Mouse (Mus musculus) hindbrain, embryonic 14.5 days (tissue): ENCODE measurements around the gene Prr12. TPM values are rescaled to one million over a fixed set of nuclear protein-coding genes. Genes with fewer than 3 reads are reported as not detected.
A peak's percentile ranks its signal among the peaks of the same experiment; 100 is the strongest.

Source experiments
- ATAC-seq: fragments of 200-750 bp; cut with Nextera tagmentation; 2 replicates; pipeline ENCODE4 v1.8.0; 2017; ENCODE audit warnings: moderate number of reproducible peaks, mild to moderate bottlenecking, moderate TSS enrichment, moderate library complexity; ENCODE audit not compliant: low FRiP score
- DNase-seq: peaks from one replicate; pipeline ENCODE4 v3.0.0-alpha.2; 2015; ENCODE audit warnings: low spot score
- H3K27ac ChIP-seq: fragments of 300-500 bp; sonication (generic); 2 replicates; pipeline ENCODE4 v1.5.1; 2014; ENCODE audit warnings: mild to moderate bottlenecking, moderate library complexity
- H3K27me3 ChIP-seq: fragments of 300-500 bp; sonication (generic); 2 replicates; pipeline ENCODE4 v1.6.1; 2014; ENCODE audit warnings: mild to moderate bottlenecking, low read length, mixed read lengths; ENCODE audit not compliant: control insufficient read depth, insufficient read depth
- H3K36me3 ChIP-seq: fragments of 300-500 bp; sonication (generic); replicated peaks from 2 replicates; pipeline ENCODE4 v1.6.1; 2014; ENCODE audit not compliant: control insufficient read depth, insufficient read depth
- H3K4me1 ChIP-seq: fragments of 300-500 bp; sonication (generic); replicated peaks from 2 replicates; pipeline ENCODE4 v1.6.1; 2014; ENCODE audit warnings: antibody characterized with exemption, low read length, mixed read lengths; ENCODE audit not compliant: control insufficient read depth, insufficient read depth
- H3K4me2 ChIP-seq: fragments of 300-500 bp; sonication (generic); replicated peaks from 2 replicates; pipeline ENCODE4 v1.6.1; 2014; ENCODE audit warnings: mild to moderate bottlenecking, moderate library complexity
- H3K4me3 ChIP-seq: fragments of 300-500 bp; sonication (generic); replicated peaks from 2 replicates; pipeline ENCODE4 v1.5.1; 2014; ENCODE audit warnings: mild to moderate bottlenecking, low read length
- H3K9ac ChIP-seq: fragments of 300-500 bp; sonication (generic); 2 replicates; pipeline ENCODE4 v1.6.1; 2014
- H3K9me3 ChIP-seq: fragments of 300-500 bp; sonication (generic); 2 replicates; pipeline ENCODE4 v1.6.1; 2016; ENCODE audit warnings: low read length; ENCODE audit not compliant: control insufficient read depth
- WGBS: fragments of 180-500 bp; shearing (Covaris S2); extraction: QIAGEN DNeasy Blood & Tissue Kit; methylation state at CpG from one replicate; pipeline ENCODE4 v1.1.7; 2014; 5-methylcytosine and 5-hydroxymethylcytosine counted together
- polyA plus RNA-seq: library from polyadenylated mRNA; unstranded; fragments of >200 nt; fragmentation: Nextera tagmentation; extraction: Ambion mirVana; gene quantifications from 2 replicates; pipeline ENCODE4 v1.2.1, GENCODE M21; 2014

Prr12 gene
- polyA plus RNA-seq, 1 experiment from 2014 or later: 16.5 TPM

DNA sequence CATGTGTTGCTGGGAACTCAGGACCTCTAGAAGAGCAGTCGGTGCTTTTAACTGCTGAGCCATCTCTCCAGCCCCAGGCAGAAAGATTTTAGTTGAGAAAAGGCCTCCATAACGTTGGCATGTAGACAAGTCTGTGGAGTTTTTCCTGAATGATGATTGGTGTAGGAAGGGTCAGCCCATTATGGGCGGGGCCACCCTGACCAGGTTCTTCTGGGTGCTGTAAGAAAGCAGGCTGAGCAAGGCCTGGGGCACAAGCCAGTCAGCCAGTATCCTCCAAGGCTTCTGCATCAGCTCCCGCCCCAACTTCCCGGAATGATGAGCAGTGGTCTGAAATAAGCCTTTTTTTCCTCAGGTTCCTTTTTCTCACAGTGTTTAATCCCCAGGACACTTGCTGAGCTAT, 28.3 kb upstream of the Prr12 start:
- no peaks in the 10 kb centered on the region for H3K9me3 ChIP-seq

DNA sequence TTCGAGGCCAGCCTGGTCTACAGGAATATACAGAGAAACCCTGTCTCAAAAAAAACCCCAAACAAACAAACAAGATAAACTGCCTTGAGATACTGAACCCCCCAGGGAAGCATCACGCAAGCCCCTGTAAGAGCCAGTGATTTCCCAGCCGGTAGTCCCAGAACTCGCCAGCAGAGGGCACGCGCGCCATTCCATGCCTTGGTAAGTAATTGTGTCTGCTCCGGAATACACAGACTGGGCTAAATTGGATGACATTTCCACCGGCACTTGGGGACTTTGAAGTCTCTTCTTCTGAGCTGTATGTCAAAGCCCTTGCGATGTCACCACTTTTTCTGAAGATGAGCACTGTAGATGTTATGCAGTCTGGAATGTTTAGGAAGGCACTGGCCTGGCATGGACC, 27.2 kb upstream of the Prr12 start:
- no peak overlapping the region for H3K9ac ChIP-seq

More for the DNA sequence above, 28.3 kb upstream of the Prr12 start:
- Histone ChIP-seq H3K4me3 (no peak overlapping the region), H3K4me1 (no peaks in the 10 kb centered on the region), H3K4me2 (no peak overlapping the region), H3K36me3 (peaks cover 13% of the 10 kb centered on the region; the same call in 1 of the 2 replicates), H3K9ac (no peak overlapping the region), H3K27me3 (no peaks in the 10 kb centered on the region), H3K27ac (no peak overlapping the region)
- DNase-seq: no peak
- WGBS: 49% methylated on average over 5 of the region's 5 CpGs
- no peak for ATAC-seq

DNA sequence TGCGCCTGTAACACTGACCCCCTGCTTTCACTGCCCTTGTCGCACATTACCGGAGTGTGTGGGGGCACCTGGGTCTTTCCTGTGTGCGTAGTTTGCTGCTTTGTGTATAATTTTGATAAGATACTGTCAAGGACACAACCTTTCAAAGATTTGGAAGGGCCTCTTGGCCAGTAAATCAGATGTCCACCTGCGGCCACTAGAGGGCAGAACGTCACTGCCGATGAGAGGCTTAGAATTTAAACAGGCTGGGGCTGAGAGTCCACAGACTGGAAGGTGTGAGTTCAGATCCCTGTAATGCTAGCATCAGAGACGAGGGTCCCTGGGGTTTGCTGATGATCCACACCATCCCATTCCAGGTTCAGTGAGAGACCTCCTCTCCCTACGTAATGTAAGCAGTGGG, 25.8 kb upstream of the Prr12 start:
- H3K9me3 ChIP-seq: no peaks in the 10 kb centered on the region
- peak; percentile 73 for DNase-seq
- ATAC-seq: no peak
- H3K27ac ChIP-seq: no peak overlapping the region
- peaks cover 18% of the 10 kb centered on the region; the same call in 1 of the 2 replicates for H3K36me3 ChIP-seq
- no peak overlapping the region for H3K9ac ChIP-seq
- H3K27me3 ChIP-seq: no peaks in the 10 kb centered on the region
- no peaks in the 10 kb centered on the region for H3K4me1 ChIP-seq
- no peak overlapping the region for H3K4me2 ChIP-seq
- 39% methylated on average over 9 of the region's 9 CpGs for WGBS
- no peak overlapping the region for H3K4me3 ChIP-seq

More for the DNA sequence above, 27.2 kb upstream of the Prr12 start:
- DNase-seq (peak; percentile 97), ATAC-seq (peak; percentile 63)
- Histone ChIP-seq H3K27ac (no peak overlapping the region), H3K4me1 (no peaks in the 10 kb centered on the region), H3K9me3 (no peaks in the 10 kb centered on the region), H3K4me3 (no peak overlapping the region), H3K27me3 (no peaks in the 10 kb centered on the region), H3K36me3 (peaks cover 16% of the 10 kb centered on the region; the same call in 1 of the 2 replicates), H3K4me2 (no peak overlapping the region)
- 2% methylated on average over 10 of the region's 10 CpGs for WGBS

DNA sequence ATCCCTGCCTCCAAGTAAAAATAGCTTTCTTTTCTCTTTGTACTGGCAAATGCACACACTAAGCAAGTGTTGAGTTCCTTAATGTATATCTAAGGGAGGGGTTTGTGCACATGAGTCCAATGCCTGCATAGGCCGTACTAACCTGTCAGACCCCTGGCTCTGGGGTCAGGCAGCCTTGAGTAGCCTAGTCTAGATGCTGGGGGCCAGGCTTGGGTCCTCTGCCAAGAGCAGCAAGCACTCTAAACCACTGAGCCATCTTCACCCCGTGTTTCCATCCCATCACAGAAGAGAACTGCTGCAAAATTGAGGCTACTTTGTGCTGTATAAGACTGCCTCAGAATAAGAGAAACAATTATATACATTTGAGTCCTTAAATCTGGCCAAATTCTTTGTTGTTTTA, 25.1 kb upstream of the Prr12 start:
- Histone ChIP-seq H3K4me3 (no peak overlapping the region), H3K4me1 (no peaks in the 10 kb centered on the region), H3K9me3 (no peaks in the 10 kb centered on the region), H3K36me3 (peaks cover 18% of the 10 kb centered on the region; the same call in 1 of the 2 replicates), H3K9ac (no peak overlapping the region), H3K4me2 (no peak overlapping the region), H3K27me3 (no peaks in the 10 kb centered on the region), H3K27ac (no peak overlapping the region)
- no peak for ATAC-seq
- WGBS: 98% methylated on average over 2 of the region's 2 CpGs
- DNase-seq: no peak

DNA sequence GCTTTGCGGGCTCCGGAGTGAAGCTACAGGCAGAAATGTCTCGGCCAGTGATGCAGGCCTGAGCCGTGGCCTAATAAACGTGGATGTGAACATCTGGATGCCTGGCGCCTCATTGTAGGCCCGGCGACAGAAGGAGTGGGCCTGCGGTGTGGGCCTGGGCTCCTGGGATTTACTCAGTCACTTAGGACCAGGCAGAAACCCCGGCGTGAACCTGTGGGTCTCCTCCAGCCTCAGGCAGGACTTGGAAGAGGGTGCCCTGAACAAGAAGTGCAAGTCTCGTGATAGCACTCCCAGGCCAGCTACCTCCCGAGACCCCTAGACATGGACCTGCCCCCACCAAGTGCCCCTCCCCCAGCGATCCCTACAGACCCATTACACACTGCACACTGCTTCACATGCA, 24.6 kb upstream of the Prr12 start:
- DNase-seq (no peak), ATAC-seq (no peak)
- peaks cover 18% of the 10 kb centered on the region; the same call in 1 of the 2 replicates for H3K36me3 ChIP-seq
- H3K27ac ChIP-seq: no peak overlapping the region
- no peak overlapping the region for H3K4me2 ChIP-seq
- no peaks in the 10 kb centered on the region for H3K9me3 ChIP-seq
- 88% methylated on average over 14 of the region's 14 CpGs for WGBS
- H3K4me1 ChIP-seq: no peaks in the 10 kb centered on the region
- H3K9ac ChIP-seq: no peak overlapping the region
- no peaks in the 10 kb centered on the region for H3K27me3 ChIP-seq
- H3K4me3 ChIP-seq: no peak overlapping the region

DNA sequence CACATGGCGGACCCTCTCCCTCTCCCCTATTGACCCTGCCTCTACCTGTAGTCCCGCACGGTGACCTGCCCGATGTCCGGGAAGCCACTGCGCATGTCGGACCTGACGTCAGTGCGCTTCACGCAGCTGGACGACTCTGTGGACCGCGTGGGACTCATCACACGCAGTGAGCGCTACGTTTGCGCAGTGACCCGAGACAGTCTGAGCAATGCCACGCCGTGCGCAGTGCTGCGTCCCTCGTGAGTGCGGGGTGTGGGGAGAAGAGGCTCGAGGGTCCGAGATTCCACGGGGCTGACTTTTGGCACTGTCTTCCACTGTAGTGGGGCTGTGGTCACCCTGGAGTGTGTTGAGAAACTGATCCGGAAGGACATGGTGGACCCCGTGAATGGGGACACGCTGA, 23.8 kb upstream of the Prr12 start:
- no peaks in the 10 kb centered on the region for H3K9me3 ChIP-seq
- 91% methylated on average over 30 of the region's 30 CpGs for WGBS
- no peak overlapping the region for H3K9ac ChIP-seq
- no peaks in the 10 kb centered on the region for H3K27me3 ChIP-seq
- ATAC-seq (no peak), DNase-seq (no peak)
- H3K4me2 ChIP-seq: no peak overlapping the region
- H3K4me1 ChIP-seq: no peaks in the 10 kb centered on the region
- H3K36me3 ChIP-seq: peaks cover 18% of the 10 kb centered on the region; the same call in 1 of the 2 replicates
- no peak overlapping the region for H3K4me3 ChIP-seq
- H3K27ac ChIP-seq: no peak overlapping the region

DNA sequence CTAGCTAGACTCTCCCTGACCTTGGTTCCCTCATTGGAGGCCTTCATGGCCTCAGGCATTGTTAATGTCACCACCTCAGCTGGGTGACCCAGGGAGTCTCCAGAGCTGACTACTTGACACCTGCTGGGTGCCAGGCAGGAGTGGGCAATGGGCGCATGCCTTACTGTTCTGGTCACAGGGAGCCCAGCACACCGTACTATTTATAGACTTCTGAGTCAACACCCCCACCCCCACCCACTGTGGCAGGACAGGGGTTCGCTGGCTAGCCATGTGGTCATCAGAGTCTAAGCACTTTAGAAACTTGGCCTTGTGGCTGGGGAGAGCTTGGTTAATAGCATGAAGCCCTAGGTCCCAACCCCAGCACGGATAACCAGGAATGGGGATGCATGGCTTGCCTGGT, 22.7 kb upstream of the Prr12 start:
- DNase-seq (no peak), ATAC-seq (no peak)
- Histone ChIP-seq H3K9me3 (no peaks in the 10 kb centered on the region), H3K9ac (no peak overlapping the region), H3K4me1 (no peaks in the 10 kb centered on the region), H3K4me2 (no peak overlapping the region), H3K27me3 (no peaks in the 10 kb centered on the region), H3K27ac (no peak overlapping the region), H3K4me3 (no peak overlapping the region), H3K36me3 (peaks cover 18% of the 10 kb centered on the region; the same call in 1 of the 2 replicates)
- WGBS: 89% methylated on average over 4 of the region's 4 CpGs

DNA sequence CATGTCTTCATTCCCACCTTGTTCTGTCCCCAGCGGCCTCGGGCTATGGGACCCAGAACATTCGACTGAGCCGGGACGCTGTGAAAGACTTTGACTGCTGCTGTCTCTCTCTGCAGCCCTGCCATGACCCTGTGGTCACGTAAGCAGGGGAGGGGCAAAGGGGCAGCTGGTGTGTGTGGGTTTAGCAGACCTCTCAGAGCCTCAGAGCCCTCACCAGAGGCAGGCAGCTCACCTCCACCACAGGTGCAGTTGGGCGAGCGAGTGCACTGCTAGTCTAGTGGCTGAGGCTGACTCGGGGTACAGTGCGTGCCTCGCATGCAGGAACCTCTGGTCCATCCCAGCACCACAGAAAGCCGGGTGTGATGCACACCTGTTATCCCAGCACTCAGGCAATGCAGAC, 21.3 kb upstream of the Prr12 start:
- Histone ChIP-seq H3K9ac (no peak overlapping the region), H3K36me3 (peaks cover 18% of the 10 kb centered on the region; the same call in 1 of the 2 replicates), H3K4me2 (no peak overlapping the region), H3K9me3 (no peaks in the 10 kb centered on the region), H3K27me3 (no peaks in the 10 kb centered on the region), H3K27ac (no peak overlapping the region), H3K4me1 (no peaks in the 10 kb centered on the region), H3K4me3 (no peak overlapping the region)
- ATAC-seq: no peak
- no peak for DNase-seq
- WGBS: 90% methylated on average over 12 of the region's 12 CpGs

DNA sequence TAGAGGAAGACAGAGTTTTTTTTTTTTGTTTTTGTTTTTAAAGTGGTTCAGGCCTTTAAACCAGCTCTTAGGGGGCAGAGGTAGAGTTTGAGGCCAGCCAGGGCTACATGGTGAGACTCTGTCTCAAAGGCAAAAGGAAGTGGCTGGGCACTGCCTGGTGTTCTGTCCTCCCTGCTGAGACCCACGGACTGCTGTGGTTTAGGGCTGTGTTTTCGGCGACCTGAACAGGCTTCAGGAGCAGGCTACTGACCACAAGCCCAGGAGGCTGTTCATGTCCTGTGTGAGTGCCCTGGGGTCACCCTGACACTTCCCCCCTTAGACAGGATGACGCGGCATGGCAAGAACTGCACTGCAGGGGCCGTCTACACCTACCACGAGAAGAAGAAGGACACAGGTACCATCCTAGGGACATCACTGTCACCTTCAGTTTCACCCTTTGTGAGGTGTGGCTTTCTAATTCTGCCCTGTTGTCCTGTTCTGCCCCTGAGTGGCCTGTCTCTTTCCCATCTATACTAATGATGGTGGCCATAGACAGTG, 20.6 kb upstream of the Prr12 start:
- peaks cover 18% of the 10 kb centered on the region; the same call in 1 of the 2 replicates for H3K36me3 ChIP-seq
- no peak overlapping the region for H3K4me2 ChIP-seq
- H3K4me1 ChIP-seq: no peaks in the 10 kb centered on the region
- no peak overlapping the region for H3K27ac ChIP-seq
- ATAC-seq: no peak
- H3K4me3 ChIP-seq: no peak overlapping the region
- 78% methylated on average over 7 of the region's 7 CpGs for WGBS
- H3K9me3 ChIP-seq: no peaks in the 10 kb centered on the region
- no peak for DNase-seq
- no peaks in the 10 kb centered on the region for H3K27me3 ChIP-seq
- no peak overlapping the region for H3K9ac ChIP-seq

DNA sequence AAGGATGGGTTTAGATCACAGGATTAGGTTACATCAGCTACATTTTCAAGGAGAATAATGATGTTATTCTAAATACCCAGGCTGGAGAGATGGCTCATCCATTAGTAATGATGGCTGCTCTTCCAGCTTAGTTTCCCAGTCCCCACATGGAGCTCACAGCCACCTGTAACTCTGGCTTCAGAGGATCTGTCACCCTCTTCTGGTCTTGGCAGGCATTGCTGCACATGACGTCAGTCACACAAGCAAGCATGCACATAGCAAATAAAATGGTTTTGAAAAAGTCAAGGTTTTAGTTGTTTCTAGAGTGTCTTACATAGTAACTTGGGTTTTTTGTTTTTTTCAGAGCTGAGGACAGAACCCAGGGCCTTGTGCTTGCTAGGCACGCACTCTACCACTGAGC, 19.5 kb upstream of the Prr12 start:
- no peak overlapping the region for H3K4me3 ChIP-seq
- 80% methylated on average over 2 of the region's 2 CpGs for WGBS

More for the DNA sequence above, 19.5 kb upstream of the Prr12 start:
- ATAC-seq (no peak), DNase-seq (no peak)
- Histone ChIP-seq H3K27me3 (no peaks in the 10 kb centered on the region), H3K4me1 (no peaks in the 10 kb centered on the region), H3K9me3 (no peaks in the 10 kb centered on the region), H3K27ac (no peak overlapping the region), H3K4me2 (no peak overlapping the region), H3K9ac (no peak overlapping the region), H3K36me3 (peaks cover 12% of the 10 kb centered on the region; the same call in 1 of the 2 replicates)
